Mouse (Mus musculus): ENCODE measurements around the gene A930033H14Rik.

Gene A930033H14Rik

GRCm38 (mm10) chr10:69225951-69226350, 13.1 kb upstream of the A930033H14Rik start:
- no peak for DNase-seq

- no peak for DNase-seq
Observed at GRCm38 (mm10) chr10:69225471-69225870, 12.6 kb upstream of the A930033H14Rik start.

- no peak for DNase-seq
Observed at GRCm38 (mm10) chr10:69224276-69224675, 11.4 kb upstream of the A930033H14Rik start.

- DNase-seq: no peak
Observed at GRCm38 (mm10) chr10:69223232-69223631, 10.3 kb upstream of the A930033H14Rik start.

- no peak for DNase-seq
Observed at GRCm38 (mm10) chr10:69221955-69222354, 9.1 kb upstream of the A930033H14Rik start.

GRCm38 (mm10) chr10:69221148-69221547, 8.2 kb upstream of the A930033H14Rik start:
- no peak for DNase-seq

- no peak for DNase-seq
Observed at GRCm38 (mm10) chr10:69220296-69220695, 7.4 kb upstream of the A930033H14Rik start.

GRCm38 (mm10) chr10:69219289-69219626, 6.4 kb upstream of the A930033H14Rik start:
- DNase-seq: no peak

- no peak for DNase-seq
Observed at GRCm38 (mm10) chr10:69218458-69219288, 5.8 kb upstream of the A930033H14Rik start.

GRCm38 (mm10) chr10:69217127-69217690, 4.3 kb upstream of the A930033H14Rik start:
- DNase-seq: no peak

- no peak for DNase-seq
Observed at GRCm38 (mm10) chr10:69213986-69214385, 1.1 kb upstream of the A930033H14Rik start.

- DNase-seq: no peak
Observed at GRCm38 (mm10) chr10:69213451-69213877, 566 bp upstream of the A930033H14Rik start.

- DNase-seq: no peak
Observed at GRCm38 (mm10) chr10:69211976-69212375, 922 bp downstream of the A930033H14Rik start.

GRCm38 (mm10) chr10:69211560-69211959, 1.3 kb downstream of the A930033H14Rik start:
- no peak for DNase-seq

- DNase-seq: no peak
Observed at GRCm38 (mm10) chr10:69210659-69211058, 2.2 kb downstream of the A930033H14Rik start.

- no peak for DNase-seq
Observed at GRCm38 (mm10) chr10:69210006-69210405, 2.9 kb downstream of the A930033H14Rik start.

- DNase-seq: no peak
Observed at GRCm38 (mm10) chr10:69208705-69209104, 4.2 kb downstream of the A930033H14Rik start.

GRCm38 (mm10) chr10:69207981-69208630, 4.8 kb downstream of the A930033H14Rik start:
- no peak for DNase-seq

GRCm38 (mm10) chr10:69207481-69207880, 5.4 kb downstream of the A930033H14Rik start:
- DNase-seq: no peak

GRCm38 (mm10) chr10:69206081-69206480, 6.8 kb downstream of the A930033H14Rik start:
- DNase-seq: no peak

- DNase-seq: no peak
Observed at GRCm38 (mm10) chr10:69204677-69205400, 8.1 kb downstream of the A930033H14Rik start.

GRCm38 (mm10) chr10:69193721-69194120, 19.2 kb downstream of the A930033H14Rik start:
- DNase-seq: no peak

- no peak for DNase-seq
Observed at GRCm38 (mm10) chr10:69192266-69192665, 20.6 kb downstream of the A930033H14Rik start.

All from thymus, adult 18-20 months (tissue).